Mouse (Mus musculus): ENCODE data around the gene Nop58. TPM values are rescaled to one million over a fixed set of nuclear protein-coding genes. Genes with fewer than 3 reads are reported as not detected.

The Nop58 gene
- polyA plus RNA-seq, 1 experiment: 8.2 TPM

DNA sequence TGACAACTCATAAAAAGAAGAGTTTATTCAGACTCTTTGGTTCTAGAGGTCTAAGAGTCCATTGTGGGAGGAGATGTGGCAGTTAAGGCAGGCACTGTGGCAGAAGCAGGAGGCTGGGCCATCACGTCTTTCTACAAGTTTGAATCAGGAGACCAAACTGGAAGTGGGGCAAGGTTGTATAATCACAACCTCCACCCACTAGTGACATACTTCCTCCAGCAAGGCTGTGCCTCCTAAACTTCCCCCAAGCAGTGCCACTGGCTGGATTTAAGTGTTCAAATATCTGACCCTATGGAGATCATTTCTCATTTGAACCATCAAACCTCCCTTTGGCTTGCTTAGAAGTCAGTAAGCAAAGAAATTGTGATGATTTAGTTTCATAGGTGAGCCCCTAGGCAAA, 70.5 kb downstream of the Nop58 start:
- Histone ChIP-seq H3K4me3 (ENCODE audit: low read depth, low read length) (no peak overlapping the region), H3K4me1 (ENCODE audit: control insufficient read depth, insufficient read depth, insufficient read length, low read length) (no peaks in the 10 kb centered on the region), H3K27ac (ENCODE audit: insufficient read depth, low read depth, low read length) (no peak overlapping the region), H3K27me3 (ENCODE audit: control insufficient read depth, insufficient read depth, low read length) (no peaks in the 10 kb centered on the region), H3K36me3 (ENCODE audit: control insufficient read depth, insufficient read depth, low read length) (no peaks in the 10 kb centered on the region)
- 52% methylated on average over 1 of the region's 1 CpGs for WGBS
- TF ChIP-seq CTCF (IDR thresholded peaks at IDR 0.05; ENCODE audit: extremely low read depth, insufficient read length, insufficient replicate concordance, low read depth, low read length) (no peak), POLR2A (IDR thresholded peaks at IDR 0.05; ENCODE audit: low read depth, low read length) (no peak)

DNA sequence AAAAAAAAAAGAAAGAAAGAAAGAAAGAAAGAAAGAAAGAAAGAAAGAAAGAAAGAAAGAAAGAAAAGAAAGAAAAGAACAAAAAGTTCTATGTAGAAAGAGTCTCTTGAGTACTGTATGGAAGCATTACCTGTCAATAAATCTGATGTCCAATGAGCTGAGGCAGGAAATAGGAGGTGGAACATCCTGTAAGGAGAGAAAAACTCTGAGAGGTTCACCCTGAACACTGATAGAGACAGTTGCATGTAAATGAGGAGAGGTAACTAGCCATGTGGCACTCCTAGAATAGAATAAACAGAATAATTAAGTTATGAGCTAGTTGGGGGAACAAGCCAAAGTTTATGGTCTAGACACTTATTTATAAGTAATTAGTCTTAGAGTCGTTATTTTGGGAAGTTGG, 73.6 kb downstream of the Nop58 start:
- 67% methylated on average over 1 of the region's 1 CpGs for WGBS
- Histone ChIP-seq H3K27me3 (ENCODE audit: control insufficient read depth, insufficient read depth, low read length) (no peaks in the 10 kb centered on the region), H3K36me3 (ENCODE audit: control insufficient read depth, insufficient read depth, low read length) (no peaks in the 10 kb centered on the region), H3K4me1 (ENCODE audit: control insufficient read depth, insufficient read depth, insufficient read length, low read length) (0 out of 2 replicates have a peak, but pooled peaks cover 3% of the 10 kb centered on the region), H3K27ac (ENCODE audit: insufficient read depth, low read depth, low read length) (no peak overlapping the region), H3K4me3 (ENCODE audit: low read depth, low read length) (no peak overlapping the region)
- TF ChIP-seq CTCF (IDR thresholded peaks at IDR 0.05; ENCODE audit: extremely low read depth, insufficient read length, insufficient replicate concordance, low read depth, low read length) (no peak), POLR2A (IDR thresholded peaks at IDR 0.05; ENCODE audit: low read depth, low read length) (no peak)

DNA sequence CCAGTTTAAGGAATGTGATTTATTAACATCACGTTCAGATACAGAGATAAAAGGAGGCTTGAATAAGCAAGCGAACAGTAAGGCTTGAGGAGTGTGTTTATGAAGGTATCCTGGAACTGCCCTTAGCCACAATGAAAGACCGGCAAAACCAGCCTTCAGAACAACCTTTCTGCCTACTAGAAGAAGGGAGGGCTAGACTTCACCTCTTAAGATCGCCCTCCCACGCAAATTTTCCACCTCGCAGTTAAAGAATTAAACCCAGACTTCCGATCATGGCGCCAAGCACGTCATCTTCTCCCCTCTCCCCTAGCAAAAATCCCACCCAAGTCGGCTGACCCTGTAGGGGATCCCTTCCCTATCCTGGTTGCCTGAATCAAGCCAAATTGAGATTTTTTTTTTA, 77.4 kb downstream of the Nop58 start:
- Histone ChIP-seq H3K36me3 (ENCODE audit: control insufficient read depth, insufficient read depth, low read length) (no peaks in the 10 kb centered on the region), H3K4me1 (ENCODE audit: control insufficient read depth, insufficient read depth, insufficient read length, low read length) (0 out of 2 replicates have a peak, but pooled peaks cover 3% of the 10 kb centered on the region), H3K27me3 (ENCODE audit: control insufficient read depth, insufficient read depth, low read length) (peaks cover 3% of the 10 kb centered on the region; the same call in 1 of the 2 replicates), H3K27ac (ENCODE audit: insufficient read depth, low read depth, low read length) (0 out of 2 replicates have a peak overlapping the region, but pooled peaks have one; percentile 13), H3K4me3 (ENCODE audit: low read depth, low read length) (peak overlapping the region; percentile 100)
- TF ChIP-seq POLR2A (IDR thresholded peaks at IDR 0.05; ENCODE audit: low read depth, low read length): no peak
- TF ChIP-seq CTCF (IDR thresholded peaks at IDR 0.05; ENCODE audit: extremely low read depth, insufficient read length, insufficient replicate concordance, low read depth, low read length): no peak
- WGBS: 12% methylated on average over 10 of the region's 10 CpGs

DNA sequence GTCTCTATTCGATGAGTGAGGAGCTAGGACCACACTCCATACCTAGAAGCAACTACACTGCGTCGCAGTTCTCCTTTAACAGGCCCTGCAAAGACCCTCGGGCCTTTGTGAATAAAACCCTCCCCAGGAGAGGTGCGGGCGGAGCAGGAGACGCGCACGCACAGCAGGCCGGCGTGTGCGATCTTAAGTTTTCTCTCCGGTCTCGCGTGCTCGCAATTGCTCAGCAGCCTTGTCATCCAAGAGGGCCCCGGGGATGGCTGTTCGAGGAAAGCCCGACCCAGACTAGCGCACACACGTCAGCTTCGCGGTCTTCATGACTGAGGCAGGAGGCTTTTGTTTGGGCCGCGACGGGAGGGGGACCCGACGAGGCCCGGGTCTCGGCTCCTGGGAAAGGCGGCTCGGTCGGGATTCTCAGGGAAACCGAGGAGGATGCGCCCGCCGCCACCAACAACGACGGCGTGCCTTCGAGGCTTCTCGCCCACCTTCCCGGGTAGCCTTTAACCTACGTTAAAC, 77.9 kb downstream of the Nop58 start:
- no peaks in the 10 kb centered on the region for H3K36me3 ChIP-seq (ENCODE audit: control insufficient read depth, insufficient read depth, low read length)
- TF ChIP-seq CTCF (IDR thresholded peaks at IDR 0.05; ENCODE audit: extremely low read depth, insufficient read length, insufficient replicate concordance, low read depth, low read length): no peak
- TF ChIP-seq POLR2A (IDR thresholded peaks at IDR 0.05; ENCODE audit: low read depth, low read length): no peak
- under 1% methylated on average over 44 of the region's 44 CpGs for WGBS

GRCm38 (mm10) chr1:59763164-59763768, 78.5 kb downstream of the Nop58 start, which contains the start of gene Bmpr2:
Bmpr2 (plus strand) TSS chr1:59763400.
- Histone ChIP-seq H3K4me1 (ENCODE audit: control insufficient read depth, insufficient read depth, insufficient read length, low read length) (0 out of 2 replicates have a peak, but pooled peaks cover 3% of the 10 kb centered on the region), H3K27ac (ENCODE audit: insufficient read depth, low read depth, low read length) (peak within 1 kb of the TSS; percentile 75), H3K36me3 (ENCODE audit: control insufficient read depth, insufficient read depth, low read length) (no peaks in the 10 kb centered on the region), H3K4me3 (ENCODE audit: low read depth, low read length) (peak within 1 kb of the TSS; percentile 100), H3K27me3 (ENCODE audit: control insufficient read depth, insufficient read depth, low read length) (peaks cover 3% of the 10 kb centered on the region; the same call in 1 of the 2 replicates)
- under 1% methylated on average over 71 of the region's 75 CpGs for WGBS
- TF ChIP-seq POLR2A (IDR thresholded peaks at IDR 0.05; ENCODE audit: low read depth, low read length) (peak; percentile 66), CTCF (IDR thresholded peaks at IDR 0.05; ENCODE audit: extremely low read depth, insufficient read length, insufficient replicate concordance, low read depth, low read length) (no peak)

More for the DNA sequence above, 77.9 kb downstream of the Nop58 start:
- Histone ChIP-seq H3K27me3 (ENCODE audit: control insufficient read depth, insufficient read depth, low read length) (peaks cover 3% of the 10 kb centered on the region; the same call in 1 of the 2 replicates), H3K4me3 (ENCODE audit: low read depth, low read length) (peak overlapping the region; percentile 100), H3K4me1 (ENCODE audit: control insufficient read depth, insufficient read depth, insufficient read length, low read length) (0 out of 2 replicates have a peak, but pooled peaks cover 3% of the 10 kb centered on the region), H3K27ac (ENCODE audit: insufficient read depth, low read depth, low read length) (peak overlapping the region; percentile 13; the same call in 1 of the 2 replicates)

DNA sequence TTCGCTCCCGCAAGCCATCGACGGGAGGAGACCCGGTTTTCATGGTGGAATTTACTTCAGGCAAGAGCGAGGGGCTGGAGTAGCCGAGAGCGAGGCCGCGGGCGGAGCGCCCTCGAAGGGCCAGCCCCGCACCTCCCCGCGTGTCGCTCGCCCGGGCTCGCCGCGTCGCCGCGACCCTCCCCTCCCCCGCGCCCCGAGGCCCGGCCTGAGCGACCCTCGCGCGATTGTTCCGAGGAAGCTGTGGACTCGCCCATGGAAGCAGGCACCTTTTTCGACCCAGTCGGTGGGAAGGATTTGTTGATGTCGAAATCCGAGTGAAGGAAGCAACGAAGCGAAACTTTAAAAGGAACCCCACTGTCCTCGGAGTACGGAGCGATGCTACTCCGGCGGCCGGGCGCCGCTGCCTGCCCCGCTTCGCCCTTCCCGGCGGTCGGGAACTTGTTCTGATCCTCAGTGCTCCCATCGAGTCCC, 79.0 kb downstream of the Nop58 start:
- peaks cover 3% of the 10 kb centered on the region; the same call in 1 of the 2 replicates for H3K27me3 ChIP-seq (ENCODE audit: control insufficient read depth, insufficient read depth, low read length)
- H3K27ac ChIP-seq (ENCODE audit: insufficient read depth, low read depth, low read length): peak overlapping the region; percentile 75
- peak overlapping the region; percentile 100 for H3K4me3 ChIP-seq (ENCODE audit: low read depth, low read length)
- TF ChIP-seq CTCF (IDR thresholded peaks at IDR 0.05; ENCODE audit: extremely low read depth, insufficient read length, insufficient replicate concordance, low read depth, low read length) (no peak), POLR2A (IDR thresholded peaks at IDR 0.05; ENCODE audit: low read depth, low read length) (no peak)
- WGBS: under 1% methylated on average over 54 of the region's 55 CpGs
- H3K4me1 ChIP-seq (ENCODE audit: control insufficient read depth, insufficient read depth, insufficient read length, low read length): 0 out of 2 replicates have a peak, but pooled peaks cover 3% of the 10 kb centered on the region
- no peaks in the 10 kb centered on the region for H3K36me3 ChIP-seq (ENCODE audit: control insufficient read depth, insufficient read depth, low read length)

- H3K27ac ChIP-seq (ENCODE audit: insufficient read depth, low read depth, low read length): peak overlapping the region; percentile 39
- peaks cover 3% of the 10 kb centered on the region; the same call in 1 of the 2 replicates for H3K27me3 ChIP-seq (ENCODE audit: control insufficient read depth, insufficient read depth, low read length)
- H3K4me1 ChIP-seq (ENCODE audit: control insufficient read depth, insufficient read depth, insufficient read length, low read length): 0 out of 2 replicates have a peak, but pooled peaks cover 3% of the 10 kb centered on the region
- TF ChIP-seq CTCF (IDR thresholded peaks at IDR 0.05; ENCODE audit: extremely low read depth, insufficient read length, insufficient replicate concordance, low read depth, low read length): no peak
- no peak for TF ChIP-seq POLR2A (IDR thresholded peaks at IDR 0.05; ENCODE audit: low read depth, low read length)
- H3K36me3 ChIP-seq (ENCODE audit: control insufficient read depth, insufficient read depth, low read length): no peaks in the 10 kb centered on the region
- under 1% methylated on average over 27 of the region's 27 CpGs for WGBS
- peak overlapping the region; percentile 100 for H3K4me3 ChIP-seq (ENCODE audit: low read depth, low read length)
Measured at GRCm38 (mm10) chr1:59764407-59764971, 79.7 kb downstream of the Nop58 start.
